Mouse (Mus musculus): ENCODE data around the gene Nthl1.

DNA sequence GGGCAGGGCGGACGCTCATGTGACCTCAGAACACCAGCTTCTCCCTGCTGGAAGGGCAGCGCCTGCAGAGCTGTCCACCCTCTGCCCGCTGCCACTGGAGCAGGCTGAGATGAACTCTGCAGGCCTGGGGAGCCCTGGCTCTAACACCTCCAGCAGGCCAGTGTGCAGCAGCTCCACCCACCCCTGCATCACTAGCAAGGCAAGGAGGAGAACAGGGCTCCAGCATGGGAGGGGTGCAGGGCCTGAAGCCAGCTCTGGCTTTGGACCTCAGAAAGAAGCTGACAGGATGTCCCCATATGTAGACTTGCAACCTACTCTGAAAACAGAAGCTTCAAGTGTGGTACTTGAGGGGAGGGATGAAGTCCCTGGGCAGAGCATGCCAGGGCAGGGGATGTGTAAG is 32.0 kb upstream of the Nthl1 start:
- TF ChIP-seq POLR2A (IDR thresholded peaks at IDR 0.05; ENCODE audit: extremely low read depth, insufficient read depth, low read length) (no peak), CTCF (IDR thresholded peaks at IDR 0.05; ENCODE audit: low read depth, low read length) (no peak)
